Mouse (Mus musculus): ENCODE results near the gene Dnajb4. TPM values are rescaled to one million over a fixed set of nuclear protein-coding genes. Genes with fewer than 3 reads are reported as not detected.

Dnajb4 gene
- 10 to 100 TPM; 51.8 to 78.7 (median 62.1) TPM for total RNA-seq (2022)

DNA sequence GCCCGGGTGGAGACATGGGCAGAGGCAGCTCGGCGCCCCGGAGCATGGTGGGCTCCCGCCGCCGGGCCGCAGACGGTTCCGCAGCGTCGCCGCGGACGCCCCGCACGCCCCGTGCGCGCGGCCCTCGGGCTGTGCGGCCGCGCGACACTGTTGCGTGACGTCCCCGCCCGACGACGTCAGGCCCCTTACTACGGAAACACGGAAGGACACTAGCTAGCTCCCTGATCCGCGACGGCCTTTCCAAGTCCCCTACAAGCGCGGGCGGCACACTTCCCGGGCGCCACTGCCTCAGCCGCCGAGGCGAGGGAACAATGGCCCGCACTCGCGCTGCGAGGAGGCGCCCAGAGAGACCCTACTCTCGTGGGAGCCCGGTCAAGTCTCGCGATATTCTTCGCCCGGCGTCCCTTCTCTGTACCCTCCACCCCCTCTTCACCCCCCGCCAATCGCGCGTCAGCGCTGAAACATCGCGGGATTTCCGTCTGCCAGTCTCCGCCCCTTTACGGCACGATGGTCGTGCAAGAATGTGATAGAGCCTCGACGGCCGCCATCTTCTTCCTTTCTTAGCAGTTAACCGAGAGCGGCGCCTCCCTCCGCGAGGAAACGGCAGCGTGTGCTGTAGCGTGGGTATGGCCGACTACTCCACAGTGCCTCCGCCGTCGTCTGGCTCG, at the start of gene Dnajb4, which contains the start of gene Fubp1:
Dnajb4 (minus strand) TSS at position 336 of the 668 bp plus-strand sequence.
Fubp1 (plus strand) TSS at position 456 of the 668 bp plus-strand sequence.
- DNase-seq (ENCODE audit: low spot score in 2 of 2), result peak; percentile 99

DNA sequence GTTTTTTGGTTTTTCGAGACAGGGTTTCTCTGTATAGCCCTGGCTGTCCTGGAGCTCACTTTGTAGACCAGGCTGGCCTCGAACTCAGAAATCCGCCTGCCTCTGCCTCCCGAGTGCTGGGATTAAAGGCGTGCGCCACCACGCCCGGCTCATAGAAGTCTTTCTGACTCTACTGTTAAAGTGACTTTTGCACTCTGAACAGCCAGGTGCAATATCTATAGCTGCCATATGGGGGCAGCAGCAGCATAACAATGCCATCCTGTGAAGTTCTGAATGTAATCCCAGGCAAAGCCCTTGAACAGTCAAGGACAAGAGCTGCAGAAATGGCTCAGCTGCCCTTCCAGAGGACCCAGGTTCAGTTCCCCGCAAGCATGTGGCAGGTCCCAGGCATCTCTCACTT, 49.3 kb upstream of the Dnajb4 start:
- DNase-seq (ENCODE audit: low spot score in 2 of 2), result peak; percentile 40 to 82

DNA sequence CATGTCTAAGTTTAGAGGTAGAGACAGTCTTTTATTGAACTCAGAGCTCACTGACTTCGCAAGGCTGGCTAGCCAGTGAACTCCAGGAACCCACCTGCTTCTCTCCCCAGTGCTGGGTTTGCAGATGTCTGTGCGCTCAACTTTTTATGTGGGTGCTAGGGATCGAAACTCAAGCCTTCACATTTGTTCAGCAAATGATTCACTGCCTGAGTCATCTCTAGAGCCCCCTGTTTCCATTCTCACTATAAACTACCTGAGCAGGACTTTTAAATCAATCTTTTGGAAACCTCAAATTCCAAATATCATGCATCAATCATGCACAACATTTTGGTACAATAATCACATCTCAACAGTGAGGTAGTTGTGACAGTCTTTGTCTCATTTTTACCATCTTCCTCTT, 47.4 kb upstream of the Dnajb4 start:
- no peak for DNase-seq (ENCODE audit: low spot score in 2 of 2)

DNA sequence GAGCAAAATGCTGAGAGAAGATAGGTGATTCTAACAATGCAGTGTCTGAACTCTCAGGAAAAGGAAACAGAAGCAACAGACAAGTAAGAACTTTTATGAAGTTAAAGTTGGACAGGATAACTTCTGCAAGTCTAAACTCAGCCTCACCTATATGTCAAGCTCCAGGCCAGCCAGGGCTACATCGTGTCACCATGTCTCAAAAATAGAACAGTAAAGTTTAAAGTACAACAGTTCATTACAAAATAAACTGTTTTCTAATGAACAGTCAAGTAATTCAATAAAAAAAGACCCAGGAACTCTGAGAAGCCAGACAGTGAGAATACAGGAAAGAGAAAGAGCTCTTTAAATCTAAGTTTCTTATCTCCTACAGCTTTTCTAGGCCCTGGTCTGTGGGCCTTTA, 40.4 kb upstream of the Dnajb4 start:
- DNase-seq (ENCODE audit: low spot score in 2 of 2), result no peak

DNA sequence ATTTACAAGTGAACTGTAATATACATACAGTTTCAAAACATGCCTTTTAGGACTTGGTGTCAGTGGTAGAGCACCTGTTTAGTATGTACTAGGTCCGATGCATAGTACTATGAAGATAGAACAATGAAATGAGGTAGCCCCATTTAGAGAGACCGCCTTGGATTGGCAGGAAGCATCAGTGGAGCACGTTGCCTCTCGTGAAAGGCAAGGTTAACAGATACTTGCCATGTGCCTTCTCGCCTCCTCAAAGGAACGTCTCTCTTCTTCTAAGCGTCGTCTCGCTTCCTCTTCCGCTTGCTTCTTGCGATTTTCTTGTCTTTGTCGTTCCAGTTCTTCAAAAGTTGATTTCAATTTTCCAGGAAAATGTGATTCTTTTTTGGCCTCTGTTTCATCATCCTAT, 37.6 kb upstream of the Dnajb4 start:
- DNase-seq (ENCODE audit: low spot score in 2 of 2), result no peak

DNA sequence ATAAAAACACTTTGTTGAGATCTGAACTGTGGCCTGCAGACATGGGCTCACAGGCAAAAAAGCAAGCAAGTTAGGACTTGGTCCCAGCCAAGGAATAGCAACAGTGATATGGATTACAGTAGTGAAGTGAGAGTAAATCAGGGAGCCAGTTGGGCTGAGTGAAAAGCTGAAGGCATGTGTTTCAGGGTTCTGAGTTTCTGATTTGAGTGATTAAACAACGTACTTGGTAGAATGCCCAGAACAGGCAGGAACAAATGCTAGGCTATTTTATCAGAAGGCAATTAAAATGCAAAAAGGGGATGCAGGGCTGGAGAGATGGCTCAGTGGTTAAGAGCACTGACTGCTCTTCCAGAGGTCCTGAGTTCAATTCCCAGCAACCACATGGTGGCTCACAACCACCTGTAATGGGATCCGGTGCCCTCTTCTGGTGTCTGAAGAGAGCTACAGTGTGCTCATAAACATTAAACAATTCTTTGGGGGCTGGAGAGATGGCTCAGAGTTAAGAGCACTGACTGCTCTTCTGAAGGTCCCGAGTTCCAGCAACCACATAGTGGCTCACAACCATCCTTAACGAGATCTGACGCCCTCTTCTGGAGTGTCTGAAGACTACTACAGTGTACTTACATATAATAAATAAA, 35.3 kb upstream of the Dnajb4 start:
- peak in 1 of 2 experiments; percentile 42 for DNase-seq (ENCODE audit: low spot score in 2 of 2)

DNA sequence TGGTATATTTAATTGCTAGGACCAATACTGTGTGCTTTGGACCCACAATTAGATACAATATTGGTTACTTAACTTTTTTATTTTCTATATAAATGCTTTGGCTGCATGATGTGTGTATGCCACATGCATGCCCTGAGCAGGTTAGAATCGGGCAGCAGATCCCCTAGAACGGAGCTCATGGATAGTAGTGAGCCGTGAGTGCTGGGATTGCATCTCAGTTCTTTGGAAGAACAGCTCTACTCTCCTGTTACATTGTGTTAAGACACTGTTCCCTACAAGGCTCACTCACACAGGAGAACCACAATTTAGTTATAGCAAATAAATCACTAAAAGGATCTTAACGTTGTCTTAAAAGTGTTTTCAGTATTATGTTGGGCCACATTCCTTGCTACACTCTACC, 33.2 kb upstream of the Dnajb4 start:
- DNase-seq (ENCODE audit: low spot score in 2 of 2), result no peak

DNA sequence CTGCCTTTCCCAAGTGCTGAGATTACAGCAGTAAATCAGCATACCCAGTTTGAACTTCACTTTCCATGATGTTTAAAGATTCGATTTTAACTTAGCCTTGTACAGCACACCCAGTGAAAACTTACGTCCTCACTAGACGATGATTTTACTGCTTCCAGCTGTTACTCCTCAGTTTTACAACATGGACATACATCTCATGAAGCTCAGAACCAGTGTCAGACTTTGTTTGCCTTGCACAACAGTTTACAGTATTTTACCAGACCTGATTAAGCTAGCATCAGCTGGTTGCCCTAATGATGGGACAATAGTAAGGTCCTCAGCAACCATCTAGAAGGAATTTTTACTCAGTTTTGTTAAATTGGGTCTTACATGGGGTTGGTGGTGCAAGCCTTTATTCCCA, 31.0 kb upstream of the Dnajb4 start:
- no peak for DNase-seq (ENCODE audit: low spot score in 2 of 2)

DNA sequence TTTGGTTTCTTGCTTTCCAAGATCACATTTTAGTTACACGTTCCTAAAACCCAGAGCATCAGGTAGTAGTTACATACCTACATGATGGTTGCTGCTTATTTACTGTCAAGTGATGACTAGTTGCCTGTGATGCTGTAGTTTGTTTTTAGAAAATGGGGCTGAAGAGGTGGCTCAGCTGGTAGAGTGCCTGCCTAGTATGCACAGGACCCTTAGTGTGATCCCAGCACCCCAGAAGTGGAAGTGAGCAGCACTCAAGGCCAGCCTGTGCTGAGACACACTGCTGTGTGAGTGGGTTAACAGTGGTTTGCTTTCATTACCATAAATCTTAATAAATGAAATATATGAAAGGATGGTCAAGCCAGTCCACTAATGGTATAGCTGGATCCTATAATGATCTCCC, 29.5 kb upstream of the Dnajb4 start:
- no peak for DNase-seq (ENCODE audit: low spot score in 2 of 2)

DNA sequence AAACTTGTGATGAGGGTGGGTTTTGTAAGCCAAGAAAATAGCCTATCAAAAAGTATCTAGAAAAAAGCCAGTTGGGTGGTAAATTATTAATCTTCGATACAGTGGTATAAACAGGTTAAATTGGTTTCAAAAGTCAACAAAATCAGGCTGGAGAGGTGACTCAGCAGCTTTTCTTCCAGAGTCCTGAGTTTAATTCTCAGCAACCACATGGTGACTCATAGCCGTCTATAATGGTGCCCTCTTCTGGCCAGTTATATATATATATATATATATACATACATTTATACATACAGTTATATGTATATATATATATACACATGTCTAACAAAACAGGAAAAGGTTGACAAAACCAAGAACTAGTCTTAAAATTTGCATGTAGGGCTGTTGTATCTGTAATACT, 28.7 kb upstream of the Dnajb4 start:
- no peak for DNase-seq (ENCODE audit: low spot score in 2 of 2)

DNA sequence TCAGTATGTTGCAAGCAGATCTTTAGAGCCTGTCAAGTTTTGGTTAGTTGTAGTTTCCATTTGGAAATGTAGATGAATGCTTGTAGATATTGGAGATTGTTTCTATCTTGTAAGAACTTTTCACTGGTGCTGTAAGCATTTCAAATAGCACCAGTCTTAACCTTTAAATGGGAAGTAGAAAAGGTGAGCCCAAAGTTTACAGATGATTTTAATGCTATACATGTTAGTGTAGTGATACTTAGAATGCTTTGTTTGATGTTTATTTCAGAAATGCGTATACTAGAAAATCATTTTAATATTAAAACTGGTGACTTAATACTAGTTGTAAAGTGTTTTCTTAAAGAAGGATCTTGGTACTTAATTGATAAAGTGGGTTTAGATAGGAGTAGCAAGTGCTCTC, 25.7 kb upstream of the Dnajb4 start:
- no peak for DNase-seq (ENCODE audit: low spot score in 2 of 2)

DNA sequence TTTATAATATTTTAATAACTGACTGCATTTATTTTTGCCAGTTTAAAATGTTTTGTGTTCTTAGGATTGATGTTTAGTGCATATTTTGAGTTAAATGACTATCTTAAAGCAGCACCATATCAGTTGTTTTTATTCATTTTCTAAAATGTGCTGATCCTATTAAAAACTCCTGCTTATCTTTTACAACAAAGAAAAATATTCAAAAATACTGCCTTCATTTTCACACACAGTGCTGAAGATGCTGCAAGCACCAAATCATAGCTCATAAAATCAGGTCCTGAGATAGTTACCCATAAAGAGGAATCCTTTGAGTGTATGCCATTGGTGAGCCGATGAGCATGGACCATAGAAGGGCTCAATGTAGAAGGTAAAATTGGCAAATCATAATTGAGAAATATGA, 25.1 kb upstream of the Dnajb4 start:
- DNase-seq (ENCODE audit: low spot score in 2 of 2), result no peak

DNA sequence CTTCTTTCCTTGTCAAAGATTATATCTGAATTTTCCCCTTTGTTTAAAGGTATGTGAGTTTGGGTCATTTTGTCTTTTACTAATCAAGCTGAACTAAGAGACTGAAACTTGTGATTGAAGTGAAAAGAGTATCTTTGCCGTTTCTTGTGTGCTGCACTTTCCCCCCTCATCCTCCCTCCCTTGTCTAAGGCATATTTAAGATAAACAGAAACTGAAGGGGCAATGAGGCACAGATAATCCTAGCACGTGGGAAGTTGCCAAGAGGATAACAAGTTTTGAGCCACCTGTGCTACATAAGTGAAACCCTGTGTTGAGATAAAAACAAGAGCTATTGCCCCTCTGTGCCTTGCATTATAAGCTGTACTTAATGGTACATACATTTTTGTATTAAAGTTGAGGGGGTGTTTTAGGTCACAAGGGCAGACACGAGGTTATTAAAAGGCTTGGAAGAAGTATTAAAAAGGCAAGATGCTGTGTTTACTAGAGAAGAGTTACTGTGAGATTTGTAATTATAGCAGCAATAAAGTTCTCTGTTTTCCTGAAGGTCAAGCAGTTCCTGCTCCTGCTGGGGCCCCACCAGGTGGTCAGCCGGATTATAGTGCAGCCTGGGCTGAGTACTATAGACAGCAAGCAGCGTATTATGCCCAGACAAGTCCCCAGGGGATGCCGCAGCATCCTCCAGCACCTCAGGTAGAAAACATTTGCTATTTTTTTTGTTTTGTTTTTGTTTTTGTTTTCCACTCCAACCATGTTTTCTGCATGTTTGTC, 21.4 kb upstream of the Dnajb4 start:
- no peak for DNase-seq (ENCODE audit: low spot score in 2 of 2)

DNA sequence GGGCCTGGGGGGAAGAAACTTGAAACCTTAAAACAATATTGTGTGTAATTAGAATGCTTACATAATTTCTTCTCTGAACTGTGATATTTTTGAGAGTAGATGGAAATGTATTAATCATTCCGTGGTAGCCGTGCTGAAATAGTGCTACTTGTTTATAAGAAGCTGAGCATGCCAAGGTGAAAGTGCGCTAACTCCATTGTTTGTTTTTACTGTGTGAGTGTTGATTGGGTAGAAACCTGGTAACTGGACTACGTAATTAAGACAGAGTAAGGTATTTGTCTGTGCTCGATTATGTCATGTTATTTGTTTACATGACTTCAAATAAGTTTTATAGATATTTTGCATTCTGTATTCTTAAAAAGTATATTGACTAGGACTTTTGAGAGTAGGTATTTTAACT, 19.2 kb upstream of the Dnajb4 start:
- DNase-seq (ENCODE audit: low spot score in 2 of 2), result no peak

DNA sequence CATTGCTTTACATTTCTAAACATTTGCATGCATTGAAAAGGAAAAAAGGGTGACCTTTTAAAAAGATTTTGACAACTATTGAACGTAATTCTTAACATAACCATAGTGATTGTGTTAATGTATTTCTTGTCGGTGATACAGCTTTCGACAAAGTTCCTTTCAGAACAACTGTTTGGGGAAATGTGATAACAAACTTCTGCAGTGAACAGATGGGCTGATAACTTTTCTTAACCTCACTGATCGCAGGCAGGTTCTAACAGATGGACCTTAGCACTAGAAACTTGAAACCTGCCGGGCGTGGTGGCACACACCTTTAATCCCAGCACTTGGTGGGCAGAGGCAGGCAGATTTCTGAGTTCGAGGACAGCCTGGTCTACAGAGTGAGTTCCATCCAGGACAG, 18.7 kb upstream of the Dnajb4 start:
- DNase-seq (ENCODE audit: low spot score in 2 of 2), result no peak

DNA sequence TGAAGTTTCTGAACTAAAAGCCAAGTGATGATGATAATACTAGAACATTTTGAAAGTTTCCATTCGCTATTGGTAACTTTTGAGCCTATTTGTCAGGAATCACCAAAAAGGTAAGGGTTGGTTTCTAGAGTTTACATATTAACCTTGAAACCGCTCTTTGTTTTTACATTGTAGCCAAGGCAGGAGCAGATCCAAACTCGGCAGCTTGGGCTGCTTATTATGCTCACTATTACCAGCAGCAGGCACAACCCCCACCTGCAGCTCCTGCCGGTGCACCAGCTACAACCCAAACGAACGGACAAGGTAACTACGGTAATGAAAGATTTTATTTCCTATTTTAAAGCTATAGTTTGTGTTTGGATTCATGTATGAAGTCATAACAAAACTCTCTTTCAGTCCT, 15.8 kb upstream of the Dnajb4 start:
- DNase-seq (ENCODE audit: low spot score in 2 of 2), result no peak

DNA sequence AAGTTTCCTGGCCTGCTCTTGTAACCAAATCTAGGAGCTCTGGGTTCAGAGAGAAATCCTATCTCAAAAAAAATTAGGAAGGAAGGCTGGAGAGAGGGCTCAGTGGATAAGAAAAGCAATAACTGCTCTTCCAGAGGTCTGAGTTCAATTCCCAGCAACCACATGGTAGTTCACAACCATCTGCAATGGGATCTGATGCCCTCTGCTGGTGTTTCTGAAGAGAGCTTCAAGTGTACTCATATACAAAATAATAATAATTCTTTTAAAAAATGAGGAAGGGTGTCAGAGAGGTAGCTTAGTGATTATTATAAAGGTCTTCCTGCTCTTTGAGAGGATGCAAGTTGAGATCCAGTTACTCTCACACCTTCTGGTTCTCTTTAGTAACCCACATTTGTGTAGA, 14.8 kb upstream of the Dnajb4 start:
- no peak for DNase-seq (ENCODE audit: low spot score in 2 of 2)

DNA sequence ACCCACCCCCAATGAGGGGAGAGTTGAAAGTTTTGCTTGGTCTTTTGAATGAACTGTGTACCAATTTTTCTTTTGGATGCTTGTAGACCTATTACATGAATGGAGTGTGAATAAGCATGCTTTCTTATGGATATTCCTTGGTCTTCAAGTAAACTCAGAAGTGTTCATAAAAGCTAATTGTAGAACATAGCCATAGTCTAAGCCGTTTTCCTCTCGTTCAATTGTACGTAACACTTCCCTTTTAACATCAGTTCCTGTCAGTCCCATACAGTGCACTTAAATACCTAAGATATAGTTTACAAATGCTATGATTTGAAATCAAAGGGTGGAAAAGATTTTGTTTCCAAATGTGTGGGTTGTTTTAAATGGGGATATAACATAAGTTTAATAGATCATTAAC, 3.3 kb upstream of the Dnajb4 start:
- no peak for DNase-seq (ENCODE audit: low spot score in 2 of 2)

DNA sequence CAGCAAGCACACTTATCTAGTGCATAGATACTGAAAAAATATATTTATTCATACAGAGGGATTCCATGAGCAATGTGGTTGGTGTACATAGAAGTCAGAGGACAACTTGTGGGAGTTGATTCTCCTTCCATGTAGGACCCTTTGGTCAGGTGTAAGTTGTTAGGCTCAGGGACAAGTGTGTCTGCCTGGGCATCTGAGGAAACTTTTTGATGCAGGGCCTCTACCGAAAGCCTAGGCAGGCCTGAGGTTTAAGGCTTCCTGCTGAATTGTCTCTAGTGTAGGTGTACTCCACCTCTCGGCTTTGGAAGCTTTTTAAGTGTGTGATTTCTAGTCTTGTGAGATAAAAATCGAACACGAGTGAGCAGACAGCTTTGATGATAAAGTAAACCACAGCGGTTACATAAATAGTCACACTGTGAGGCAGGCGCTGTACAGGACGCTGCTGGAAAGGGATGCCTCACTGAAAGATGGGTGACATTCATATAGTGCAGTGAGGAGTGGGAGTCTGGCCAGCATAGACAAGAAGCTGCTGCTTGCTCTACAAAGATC, 1.7 kb upstream of the Dnajb4 start:
- DNase-seq (ENCODE audit: low spot score in 2 of 2), result no peak

DNA sequence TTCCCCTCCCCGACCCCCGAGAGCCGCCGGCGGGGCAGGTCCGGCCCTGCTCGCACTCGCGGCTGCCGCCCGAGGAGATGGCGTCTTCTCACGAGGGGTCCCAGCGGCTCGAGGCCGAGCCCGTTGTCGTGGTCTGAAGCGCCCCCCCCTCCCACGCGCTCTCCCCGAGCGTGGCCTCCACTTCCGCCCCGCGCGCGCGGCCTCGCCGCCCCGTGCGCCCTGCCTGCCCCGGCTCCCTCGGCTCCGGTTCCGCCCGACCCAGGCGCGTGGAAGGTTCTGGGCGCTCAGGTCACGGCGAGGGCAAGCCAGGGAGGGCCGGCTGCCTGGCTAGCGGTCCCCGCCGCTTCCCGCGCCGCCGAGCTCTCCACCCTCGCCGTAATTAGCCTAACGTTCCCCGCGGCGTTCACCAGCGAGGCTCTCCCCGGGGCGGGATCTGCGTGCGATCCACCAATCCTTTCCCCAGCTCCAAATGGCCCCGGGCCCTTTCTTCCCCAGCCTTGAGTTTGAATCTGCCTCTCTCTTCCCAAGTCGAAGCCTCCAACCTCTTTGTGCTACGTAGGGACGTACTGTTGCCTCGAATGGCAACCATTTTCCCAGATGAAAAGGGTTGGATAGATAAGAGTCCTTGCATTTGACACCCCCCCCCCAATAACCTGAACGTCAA, 758 bp upstream of the Dnajb4 start:
- DNase-seq (ENCODE audit: low spot score in 2 of 2), result peak; percentile 58 to 68

DNA sequence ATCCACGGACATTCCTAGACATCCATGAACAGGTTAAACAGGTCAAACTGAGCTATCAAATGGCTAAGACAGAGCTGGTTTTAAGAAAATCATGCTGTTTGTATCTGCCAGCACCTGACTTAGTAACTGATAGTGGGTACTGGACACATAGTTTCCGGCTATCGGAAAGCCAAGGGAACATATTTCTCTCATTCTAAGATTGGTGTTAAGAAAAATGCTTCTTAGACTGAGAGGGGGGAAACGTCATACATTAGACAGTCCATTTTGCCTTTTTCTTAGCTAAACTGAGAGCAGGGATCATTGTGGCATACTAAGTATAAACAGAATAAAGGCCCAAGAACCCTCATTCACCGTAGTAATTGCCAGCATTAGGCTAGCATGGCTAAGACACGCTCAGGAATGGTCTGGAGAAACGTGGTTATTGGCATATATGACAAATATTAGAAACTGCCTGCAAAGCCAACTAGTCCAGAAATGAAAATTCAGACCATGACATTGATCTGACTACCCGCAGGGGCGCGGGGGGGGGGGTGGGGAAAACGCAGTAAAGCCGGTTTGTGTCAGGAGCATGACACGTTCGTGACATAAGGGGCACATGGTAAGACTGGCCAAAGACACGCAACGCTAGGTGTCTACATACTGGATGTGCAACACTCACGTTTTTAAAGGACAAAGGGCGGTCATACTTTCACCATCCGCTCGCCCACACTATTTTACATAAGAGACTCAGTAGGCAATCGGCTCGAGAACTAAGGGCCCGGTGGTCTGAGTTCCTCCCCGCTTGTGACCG, 730 bp downstream of the Dnajb4 start:
- DNase-seq (ENCODE audit: low spot score in 2 of 2), result no peak

Measured in layer of hippocampus, adult 8-10 months (tissue).